Mouse (Mus musculus) brain, embryonic 14.5 days (tissue): Measurements from ENCODE around the gene Mtcp1.

Experiments used
- CTCF ChIP-seq: fragments of 200-500 bp; IDR thresholded peaks from 2 replicates; pipeline ENCODE4 v1.5.1; 2012; ENCODE audit warnings: inconsistent platforms, mild to moderate bottlenecking, moderate library complexity, borderline replicate concordance; ENCODE audit not compliant: insufficient read depth, insufficient read length; ENCODE audit errors: extremely low read depth
- POLR2A ChIP-seq: fragments of 200-500 bp; IDR thresholded peaks from 2 replicates; pipeline ENCODE4 v1.6.1; 2012; ENCODE audit warnings: mild to moderate bottlenecking, inconsistent platforms, borderline replicate concordance; ENCODE audit not compliant: poor library complexity, insufficient read depth, insufficient read length, severe bottlenecking; ENCODE audit errors: extremely low read depth

GRCm38 (mm10) chrX:75399471-75399870 is 16.9 kb downstream of the Mtcp1 start:
- TF ChIP-seq CTCF: no peak
- TF ChIP-seq POLR2A: no peak
